Mouse (Mus musculus) liver, embryonic 14.5 days (tissue): Measurements from ENCODE around the gene Gmcl1.

Experiments used
- CTCF ChIP-seq: IDR thresholded peaks from 2 replicates; pipeline ENCODE4 v1.5.1; 2016; ENCODE audit warnings: antibody characterized with exemption, low read depth, control low read depth
- EP300 ChIP-seq: IDR thresholded peaks from 2 replicates; pipeline ENCODE4 v1.6.1; 2016; ENCODE audit warnings: antibody characterized with exemption, low read depth

DNA sequence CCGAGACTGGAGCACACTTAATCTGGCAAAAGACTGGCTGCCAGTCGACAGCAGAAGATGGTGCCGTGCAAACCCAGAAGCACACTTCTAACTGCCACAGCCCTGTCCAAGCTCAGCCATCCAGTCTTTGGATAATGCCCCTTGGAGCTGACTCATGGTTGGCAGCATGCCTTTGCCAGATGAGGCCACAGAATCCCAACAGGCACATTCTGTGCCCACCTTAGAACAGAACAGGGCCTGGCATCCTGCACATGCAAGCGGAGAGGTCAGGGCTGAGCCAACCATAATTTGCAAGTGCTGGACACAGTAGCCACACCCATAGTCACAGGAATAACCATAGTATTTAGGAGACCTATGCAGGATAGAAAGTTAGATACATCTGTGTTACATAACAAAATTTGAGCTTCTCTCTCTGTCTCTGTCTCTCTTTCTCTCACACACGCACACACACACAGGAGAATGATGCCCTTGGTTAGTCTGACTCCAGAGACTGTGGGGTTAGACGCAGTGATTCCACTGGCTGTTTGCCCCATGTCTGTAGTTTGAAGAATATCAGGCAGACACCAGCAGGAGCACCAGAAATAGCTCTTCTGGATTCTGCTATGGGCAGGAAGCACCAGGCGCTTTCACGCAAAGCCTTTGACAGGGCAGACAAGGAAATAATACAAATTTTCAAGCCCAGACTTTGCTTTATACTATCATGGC is 43.0 kb upstream of the Gmcl1 start:
- no peak for TF ChIP-seq CTCF
- TF ChIP-seq EP300, result no peak
